Mouse (Mus musculus) cerebellum, adult 2 months (tissue): ENCODE results near the gene Tmem151b.

Experiments
- CTCF ChIP-seq: fragments of 200-500 bp; IDR thresholded peaks from 2 replicates; pipeline ENCODE4 v1.5.1; 2011; ENCODE audit warnings: low read depth, mild to moderate bottlenecking, control low read depth, low read length, moderate library complexity, borderline replicate concordance; ENCODE audit not compliant: insufficient read depth
- POLR2A ChIP-seq: fragments of 200-500 bp; IDR thresholded peaks from 2 replicates; pipeline ENCODE4 v1.6.1; 2011; ENCODE audit warnings: low read length, control low read depth, borderline replicate concordance; ENCODE audit not compliant: insufficient read depth

GRCm38 (mm10) chr17:45598376-45598775 is 48.9 kb upstream of the Tmem151b start:
- TF ChIP-seq CTCF (no peak), POLR2A (no peak)
